Mouse (Mus musculus): ENCODE results near the gene Myrf.

- TF ChIP-seq CTCF (IDR thresholded peaks at IDR 0.05; ENCODE audit: low read depth) (no peak), EP300 (IDR thresholded peaks at IDR 0.05; ENCODE audit: low read depth) (no peak)
These were observed 14.8 kb downstream of the Myrf start for GRCm38 (mm10) chr19:10225767-10226166.
